Mouse (Mus musculus): Measurements from ENCODE around the gene Nck1.

Gene Nck1

DNA sequence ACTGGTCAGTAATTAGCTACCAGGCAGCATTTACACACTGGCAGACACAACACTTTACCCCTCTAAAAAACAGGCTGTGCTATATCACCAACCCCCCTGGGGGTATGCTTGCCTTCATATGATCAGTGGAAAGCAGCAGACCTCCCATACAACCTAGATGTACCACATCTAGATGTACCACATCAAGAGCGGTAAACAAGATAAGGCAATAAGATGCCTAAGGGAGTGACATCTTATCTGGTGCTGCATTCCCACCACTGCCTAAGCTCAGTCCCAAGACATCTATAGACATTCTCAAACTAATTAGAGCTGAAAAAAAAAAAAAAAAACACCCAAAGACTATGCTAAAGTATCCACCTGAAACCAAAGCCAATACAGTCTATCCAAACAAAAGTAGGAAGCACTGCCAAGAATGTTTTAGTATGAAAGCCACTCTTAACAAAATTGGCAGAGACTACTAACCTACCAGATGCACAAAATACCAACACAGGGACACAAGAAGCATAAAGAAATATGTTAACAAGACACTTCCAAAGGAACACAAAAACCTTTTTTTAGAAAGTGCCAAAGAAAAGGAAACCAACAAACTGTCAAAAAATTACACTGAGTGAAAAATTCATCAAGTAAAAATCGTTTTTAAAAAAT, 10.2 kb downstream of the Nck1 start:
- DNase-seq (ENCODE audit: low read depth, low spot score), result no peak

DNA sequence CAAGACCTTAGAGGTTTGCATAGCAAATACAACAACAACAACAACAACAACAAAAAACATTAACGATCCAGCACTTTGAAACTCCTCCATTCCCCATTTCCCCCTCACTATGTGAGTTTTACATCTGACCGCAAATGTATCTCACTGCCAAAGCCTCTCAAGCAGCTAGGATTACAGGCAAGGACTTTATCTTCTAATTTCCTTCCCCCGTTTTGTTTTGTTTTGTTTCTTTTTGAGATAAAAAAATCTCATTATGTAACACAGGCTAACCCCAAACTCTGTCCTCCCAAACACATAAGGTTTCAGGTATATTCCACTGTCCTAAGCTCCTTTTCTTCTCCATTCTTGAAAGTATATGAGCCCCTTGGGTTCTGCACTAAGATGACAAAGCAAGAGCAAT, 11.2 kb downstream of the Nck1 start:
- no peak for DNase-seq (ENCODE audit: low read depth, low spot score)

DNA sequence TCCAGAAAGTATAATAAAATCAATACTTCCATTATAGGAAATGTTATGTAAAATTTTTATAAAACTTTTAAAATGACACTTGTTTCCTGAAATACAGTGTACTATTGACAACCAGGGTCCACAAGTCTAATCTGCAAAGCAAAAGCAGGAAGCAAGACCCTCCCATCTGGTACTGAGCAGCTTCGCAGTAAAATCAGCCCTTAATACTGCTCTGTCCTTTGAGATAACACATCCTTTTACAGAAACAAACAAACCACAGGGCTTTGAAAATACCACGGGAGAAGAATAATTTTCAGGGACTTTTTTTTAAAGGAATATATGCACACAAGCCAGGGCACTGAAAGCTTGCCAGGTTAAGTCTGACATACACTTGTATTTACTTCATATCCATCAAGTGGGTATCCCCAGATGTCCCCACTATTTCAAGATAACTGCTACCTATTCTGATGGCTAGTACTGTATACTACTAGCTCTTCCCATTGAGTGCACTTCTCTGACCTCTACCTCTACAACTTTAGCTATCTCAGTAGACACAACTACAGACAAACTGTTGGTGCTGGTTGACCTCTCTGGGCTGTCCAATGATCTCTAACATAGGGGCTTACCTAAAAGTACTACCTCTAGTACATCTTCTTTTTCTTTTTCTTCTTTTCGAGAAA, 13.0 kb downstream of the Nck1 start:
- DNase-seq (ENCODE audit: low read depth, low spot score), result no peak

DNA sequence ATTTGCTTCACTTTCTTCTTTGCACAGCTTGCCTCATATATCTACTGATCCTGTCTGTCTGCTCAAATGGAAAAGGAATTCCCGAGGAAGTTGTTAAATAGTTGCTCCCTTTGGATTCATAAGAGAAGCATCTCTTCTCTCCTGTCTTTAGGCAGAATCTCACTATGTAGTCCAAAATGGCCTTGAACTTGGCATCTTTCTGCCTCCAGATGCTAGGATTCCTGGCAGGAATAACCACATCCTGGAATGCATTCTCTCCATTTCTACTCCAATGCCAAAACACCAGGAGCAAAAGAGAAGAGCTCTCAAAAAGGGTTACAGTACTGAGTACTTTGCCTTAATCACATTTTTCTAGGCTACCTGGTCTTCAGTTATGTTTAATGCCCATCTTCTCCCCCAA, 14.6 kb downstream of the Nck1 start:
- DNase-seq (ENCODE audit: low read depth, low spot score), result no peak

DNA sequence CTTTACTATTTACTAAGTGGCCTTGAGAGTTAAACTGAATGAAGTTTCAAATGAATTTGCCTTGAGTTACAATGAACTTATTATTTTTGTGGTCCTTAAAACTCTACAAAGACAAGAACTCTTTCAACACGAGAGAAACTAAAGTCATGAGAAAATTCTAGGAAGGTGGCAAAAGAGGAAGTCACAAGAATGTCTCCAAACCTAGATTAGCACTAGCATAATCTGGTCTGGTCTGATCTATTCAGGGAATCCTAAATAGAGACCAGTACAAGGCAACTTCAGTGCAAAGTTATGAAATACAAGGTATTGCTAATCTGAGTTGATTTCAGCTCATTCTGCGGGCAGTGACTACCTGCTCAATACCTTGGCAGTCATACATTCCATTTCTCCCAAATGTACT, 20.7 kb downstream of the Nck1 start:
- DNase-seq (ENCODE audit: low read depth, low spot score), result no peak

DNA sequence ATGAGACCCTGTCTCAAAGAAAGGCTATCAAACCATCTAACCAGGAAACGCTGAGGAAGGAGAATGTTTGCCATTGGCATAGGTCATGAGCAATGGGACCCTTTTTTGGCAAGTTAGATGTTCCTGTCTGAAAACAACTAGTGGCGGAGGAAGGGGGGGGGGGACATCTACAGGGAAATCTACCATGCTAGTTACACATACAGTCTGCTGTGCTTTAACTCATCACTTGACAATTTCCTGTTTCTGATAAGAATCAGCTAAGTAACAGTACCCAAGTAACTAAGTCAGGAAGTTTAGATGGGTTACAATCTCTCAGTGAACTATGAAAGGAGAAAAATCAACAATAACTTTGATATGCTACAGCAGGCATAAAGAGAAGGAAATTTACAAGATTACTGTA, 23.9 kb downstream of the Nck1 start:
- peak; percentile 62 for DNase-seq (ENCODE audit: low read depth, low spot score)

DNA sequence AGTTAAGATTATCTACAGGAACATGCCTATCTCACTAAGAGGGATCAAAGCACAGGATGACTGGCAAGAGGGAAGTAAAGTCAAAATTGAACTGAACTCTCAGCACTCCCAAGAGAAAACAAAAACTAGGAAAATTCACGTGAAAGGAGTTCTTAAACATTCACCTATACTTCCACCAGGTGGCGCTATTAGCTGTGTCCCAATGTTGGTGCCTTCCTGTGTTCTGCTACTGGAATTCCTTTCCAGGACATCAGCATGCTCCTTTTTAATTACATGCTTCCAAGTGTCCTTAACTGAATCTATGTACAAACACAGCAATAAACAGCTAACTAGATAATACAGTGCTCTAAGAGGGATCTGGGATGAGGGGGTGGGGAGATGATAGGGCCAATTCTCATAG, 25.3 kb downstream of the Nck1 start:
- DNase-seq (ENCODE audit: low read depth, low spot score), result peak; percentile 40

DNA sequence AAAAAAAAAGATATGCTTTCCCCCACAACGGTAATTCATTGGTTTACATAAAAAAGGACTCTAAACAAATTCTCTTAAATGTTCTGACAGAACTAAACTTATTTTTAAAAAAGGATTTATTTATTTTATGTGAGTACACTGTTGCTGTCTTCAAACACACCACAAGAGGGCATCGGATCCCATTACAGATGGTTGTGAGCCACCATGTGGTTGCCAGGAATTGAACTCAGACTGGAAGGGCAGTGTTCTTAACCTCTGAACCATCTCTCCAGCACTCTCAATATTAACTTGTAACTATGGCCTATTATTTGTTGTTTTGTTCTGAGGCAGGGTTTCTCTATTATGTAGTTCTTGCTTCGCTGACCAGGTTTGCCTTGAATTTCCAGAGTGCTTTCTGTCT, 25.9 kb downstream of the Nck1 start:
- peak; percentile 27 for DNase-seq (ENCODE audit: low read depth, low spot score)

DNA sequence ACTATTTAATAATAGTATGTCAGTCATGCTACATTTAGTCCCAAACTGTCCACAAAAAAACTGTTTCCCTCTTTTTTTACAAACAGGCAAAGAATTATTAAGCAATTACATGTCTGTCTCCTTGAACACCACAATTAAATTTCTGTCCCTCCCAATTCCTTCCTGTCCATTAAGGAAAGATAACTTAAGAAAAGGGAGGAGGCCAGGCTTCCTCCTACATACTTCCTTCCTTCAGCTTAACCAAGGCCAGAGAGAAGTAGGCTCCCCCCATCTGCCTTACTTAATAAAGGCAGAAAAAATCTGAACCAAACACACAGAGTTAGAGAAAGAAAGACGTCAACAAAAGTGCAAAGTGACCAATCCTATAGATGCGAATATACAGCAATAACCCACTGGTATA, 38.4 kb downstream of the Nck1 start:
- DNase-seq (ENCODE audit: low read depth, low spot score), result no peak

DNA sequence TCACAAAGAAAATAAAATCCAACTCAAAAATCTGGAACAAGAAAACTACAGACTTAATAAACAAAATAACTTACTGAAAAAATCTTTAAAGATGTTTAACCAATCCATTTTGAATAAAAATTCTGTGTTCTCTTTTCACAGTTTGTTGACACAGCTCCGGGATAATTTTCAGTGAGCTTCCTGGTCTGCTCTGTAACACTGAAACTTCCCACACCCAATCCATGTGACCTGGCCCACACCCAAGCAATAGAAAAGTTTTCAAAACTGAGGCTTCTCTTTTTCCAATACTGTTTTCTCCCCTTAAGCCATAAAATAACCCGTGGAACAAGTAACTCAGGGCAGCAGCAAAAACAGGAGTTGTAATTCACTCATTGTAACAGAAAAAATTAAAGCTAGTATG, 39.3 kb downstream of the Nck1 start:
- DNase-seq (ENCODE audit: low read depth, low spot score), result no peak

DNA sequence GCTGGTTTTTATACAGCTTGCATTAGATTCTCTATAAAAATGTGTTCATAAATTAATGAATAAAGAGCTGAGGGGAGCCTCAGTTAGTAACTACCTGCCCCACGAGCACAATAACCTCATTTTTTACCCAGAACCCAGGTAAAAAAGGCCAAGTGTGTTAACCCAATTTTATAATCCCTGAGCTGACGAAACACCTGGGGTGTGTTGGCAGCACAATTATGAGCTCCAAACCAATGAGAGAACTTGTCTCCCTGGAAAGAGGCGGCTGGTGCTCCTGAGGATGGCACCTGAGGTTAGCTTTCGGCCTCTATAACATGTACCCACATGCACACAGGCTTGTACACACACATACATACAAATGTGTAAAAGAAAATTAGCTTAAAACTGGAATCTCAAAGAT, 40.4 kb downstream of the Nck1 start:
- no peak for DNase-seq (ENCODE audit: low read depth, low spot score)

DNA sequence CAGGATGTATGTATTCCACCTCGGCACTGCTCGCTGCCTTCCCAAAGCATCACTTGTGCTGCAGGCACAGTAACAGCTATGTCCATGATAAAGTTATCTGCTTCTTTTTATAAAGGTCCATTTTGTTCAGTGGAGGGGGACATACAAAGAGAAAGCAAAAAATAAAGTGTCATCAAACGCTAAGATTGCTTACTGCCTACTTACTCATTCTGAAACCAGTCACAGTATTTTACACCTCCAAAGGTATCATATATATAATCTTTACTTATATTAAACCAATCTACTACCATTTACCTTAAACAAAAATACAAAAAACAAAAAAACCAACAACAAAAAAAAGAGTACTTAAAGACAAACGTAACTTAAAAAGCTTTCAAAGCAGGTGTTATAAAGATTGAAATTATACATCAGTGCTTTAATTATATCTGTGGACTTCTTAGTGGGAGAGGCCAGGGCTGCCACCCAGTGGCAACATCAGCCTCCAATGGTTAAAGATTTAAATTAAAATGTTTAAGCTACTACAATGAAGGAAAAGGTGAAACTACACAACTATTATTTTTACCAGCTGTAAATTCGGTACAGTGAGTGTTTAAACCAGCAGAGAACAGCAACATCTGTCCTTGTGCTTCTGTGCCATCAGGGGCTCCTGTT, 52.2 kb downstream of the Nck1 start:
- peak; percentile 45 for DNase-seq (ENCODE audit: low read depth, low spot score)

DNA sequence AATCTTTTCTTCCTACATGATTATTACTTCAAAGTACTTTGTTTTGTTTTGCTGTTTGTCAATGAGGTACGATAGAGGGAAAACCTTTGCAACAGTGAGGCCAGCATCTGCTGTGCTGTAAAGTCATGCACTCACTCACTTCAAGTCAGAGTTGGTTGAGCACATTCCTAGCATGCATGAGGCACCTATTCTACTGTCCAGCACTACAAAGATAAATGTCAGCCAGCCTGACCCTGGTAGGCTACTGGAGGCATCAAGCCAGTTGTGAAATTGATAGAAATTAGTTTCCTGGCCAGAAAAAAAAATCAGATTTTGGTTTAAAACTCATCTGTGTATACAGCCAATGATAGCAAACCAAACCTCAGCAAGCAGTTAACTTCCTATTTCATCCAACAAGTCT, 54.5 kb downstream of the Nck1 start:
- no peak for DNase-seq (ENCODE audit: low read depth, low spot score)

DNA sequence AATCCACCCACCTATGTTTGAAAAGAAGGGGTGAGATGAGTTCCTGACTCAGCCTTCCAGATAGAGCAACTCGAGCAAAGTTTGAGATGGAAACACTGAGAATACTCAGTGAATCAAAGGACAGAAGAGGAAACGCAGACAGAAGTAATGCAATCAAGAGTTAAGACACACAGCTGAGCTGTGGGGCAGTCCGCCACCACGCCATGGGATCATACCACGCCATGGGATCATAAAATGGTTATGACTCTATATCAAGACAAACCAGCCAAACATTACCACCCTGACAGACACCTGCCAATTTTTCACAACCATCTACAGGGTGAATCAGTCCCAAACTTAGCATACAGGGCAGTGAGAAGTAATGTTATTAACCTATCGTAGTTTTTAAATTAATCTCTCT, 57.0 kb downstream of the Nck1 start:
- no peak for DNase-seq (ENCODE audit: low read depth, low spot score)

DNA sequence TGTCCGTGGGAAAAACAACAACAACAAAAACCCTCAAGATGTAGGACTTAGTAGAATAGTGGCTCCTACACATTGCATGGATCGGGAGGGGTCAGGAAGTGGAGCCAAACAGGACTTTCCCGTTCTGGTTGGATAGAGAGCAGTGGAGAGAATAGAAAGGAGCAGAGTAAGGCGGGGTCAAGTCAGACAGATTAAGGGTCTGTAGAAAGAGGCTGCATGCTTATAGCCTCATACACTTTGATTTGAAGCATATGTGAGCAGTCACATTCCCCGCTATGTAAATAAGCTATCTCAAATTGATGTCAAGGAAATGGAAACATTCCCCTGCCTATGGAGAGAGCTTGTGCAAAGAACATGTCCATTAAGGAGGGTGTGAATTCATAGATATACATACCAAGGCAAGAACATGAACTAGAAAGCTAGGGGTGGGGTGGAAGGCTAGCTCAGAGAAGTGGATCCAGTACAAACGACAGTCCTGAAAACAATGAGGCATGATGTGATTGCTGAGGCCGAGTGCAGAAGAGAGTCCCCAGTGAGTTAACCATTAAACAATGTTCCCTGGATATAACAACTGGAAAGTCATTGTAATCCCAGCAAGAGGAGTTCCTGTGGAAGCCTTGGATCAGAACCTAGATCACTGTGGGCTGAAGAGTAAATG, 57.7 kb downstream of the Nck1 start:
- no peak for DNase-seq (ENCODE audit: low read depth, low spot score)

DNA sequence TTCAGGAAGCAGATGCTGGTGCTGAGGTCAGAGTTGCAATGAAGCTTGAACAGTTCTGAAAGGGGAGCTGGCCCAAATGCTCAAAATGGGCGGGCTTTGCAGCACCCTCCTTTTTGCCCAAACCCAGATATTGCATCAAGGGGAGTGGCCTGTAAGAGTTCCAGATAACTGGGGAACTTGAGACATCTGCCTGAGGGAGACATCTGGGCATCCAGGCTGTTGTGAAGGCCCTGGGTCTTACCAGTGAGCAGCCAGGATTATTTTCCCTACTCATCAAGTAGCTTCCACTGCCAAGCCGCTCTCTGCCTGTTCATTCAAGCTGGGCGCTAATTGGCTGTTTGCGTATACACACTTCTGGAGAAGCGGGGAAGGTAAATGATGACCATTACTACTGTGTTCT, 59.5 kb downstream of the Nck1 start, which contains the start of gene Il20rb:
Il20rb (minus strand) TSS at position 358 of the 400 bp plus-strand sequence.
- no peak for DNase-seq (ENCODE audit: low read depth, low spot score)

DNA sequence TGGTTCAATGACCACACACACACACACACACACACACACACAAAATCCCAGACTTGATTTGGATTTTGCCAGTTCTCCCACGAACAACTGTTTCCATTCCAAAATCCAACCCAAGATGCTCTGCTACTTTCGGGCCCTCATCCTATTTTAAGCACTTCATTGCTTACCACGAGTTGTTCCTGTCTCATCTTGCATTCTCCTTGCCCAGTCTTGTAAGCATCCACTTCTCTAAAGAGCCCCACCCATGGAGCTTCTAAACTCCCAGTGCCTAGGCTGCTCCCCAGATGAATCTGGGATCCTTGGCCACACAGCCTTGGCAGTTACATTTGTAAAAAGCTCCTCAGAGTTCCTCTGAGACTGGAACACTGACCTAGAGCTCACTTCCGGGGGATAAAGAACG, 62.6 kb downstream of the Nck1 start:
- DNase-seq (ENCODE audit: low read depth, low spot score), result no peak

DNA sequence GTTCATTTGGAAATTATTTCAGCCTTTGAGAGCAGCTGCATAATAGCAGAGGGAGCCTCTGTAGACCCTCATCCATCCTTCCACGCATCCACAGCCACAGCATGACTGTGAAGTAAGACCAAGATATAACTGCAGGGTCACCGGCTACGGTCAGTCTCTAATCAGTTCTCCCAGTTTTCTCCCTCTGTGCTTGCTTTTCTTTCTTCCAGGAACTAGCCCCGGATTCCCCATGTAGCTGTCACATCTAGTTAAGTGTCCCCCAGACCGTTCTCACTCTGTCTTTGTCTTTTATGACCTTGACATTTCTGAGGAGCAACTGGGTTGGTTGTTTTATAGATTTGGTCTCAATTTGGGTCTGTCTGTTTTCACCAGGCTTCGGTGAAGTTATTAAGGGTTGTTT, 64.3 kb downstream of the Nck1 start:
- no peak for DNase-seq (ENCODE audit: low read depth, low spot score)

DNA sequence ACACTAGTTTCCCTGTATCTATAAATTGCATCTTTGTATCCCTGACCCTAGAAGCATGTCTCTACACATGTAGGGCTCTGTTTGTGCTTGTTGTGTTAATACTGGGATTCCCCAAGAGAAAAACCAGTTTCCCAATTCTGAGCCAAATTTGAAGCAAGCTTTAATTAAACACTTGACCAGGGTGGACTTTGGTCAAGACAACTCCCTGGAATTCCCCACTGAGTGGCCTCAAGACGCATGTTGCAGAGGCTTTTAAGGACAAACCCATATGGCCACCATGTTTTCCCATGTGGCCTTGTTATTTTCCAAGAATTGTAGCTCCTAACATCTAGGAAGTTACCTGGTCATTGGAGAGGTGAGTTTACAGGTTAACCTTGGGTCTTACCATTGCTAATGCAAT, 71.9 kb downstream of the Nck1 start:
- DNase-seq (ENCODE audit: low read depth, low spot score), result no peak

DNA sequence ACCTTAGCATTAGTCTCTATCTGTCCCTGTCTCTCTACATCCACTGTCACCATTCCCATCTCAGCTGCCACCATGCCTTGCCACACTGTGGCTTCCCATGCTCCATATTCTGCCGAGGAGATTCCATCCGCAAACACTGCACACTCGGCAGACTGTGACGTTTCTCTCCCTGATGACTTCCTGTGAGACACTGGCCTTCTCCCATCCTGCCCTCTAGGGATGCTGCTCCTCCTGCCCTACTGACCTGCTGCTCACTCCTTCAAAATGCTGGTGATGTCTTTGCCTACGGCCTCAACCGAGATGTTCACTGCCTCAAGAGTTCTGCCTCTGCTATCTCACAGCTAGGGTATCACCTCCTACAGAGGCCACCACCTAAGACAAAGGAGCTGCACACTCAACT, 72.6 kb downstream of the Nck1 start:
- DNase-seq (ENCODE audit: low read depth, low spot score), result no peak

DNA sequence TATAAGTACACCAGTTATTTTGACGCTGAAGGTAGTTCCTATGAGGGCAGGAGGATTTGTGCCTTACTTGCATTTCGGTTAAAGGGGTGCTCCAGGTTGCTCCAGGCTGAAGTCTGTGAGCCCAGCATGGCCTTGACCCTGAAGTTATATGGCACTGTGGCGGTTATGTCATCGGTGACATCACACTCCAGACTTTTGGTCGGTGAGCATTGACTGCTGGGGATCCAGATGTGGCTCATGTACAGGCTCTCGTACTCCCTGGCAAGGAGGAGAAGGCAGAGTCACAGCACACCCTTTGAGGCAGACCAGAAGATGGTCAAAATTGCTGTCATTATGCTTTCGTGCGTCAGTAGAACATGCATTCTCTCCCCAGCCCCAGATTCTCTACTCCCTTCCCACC, 73.0 kb downstream of the Nck1 start:
- DNase-seq (ENCODE audit: low read depth, low spot score), result no peak

DNA sequence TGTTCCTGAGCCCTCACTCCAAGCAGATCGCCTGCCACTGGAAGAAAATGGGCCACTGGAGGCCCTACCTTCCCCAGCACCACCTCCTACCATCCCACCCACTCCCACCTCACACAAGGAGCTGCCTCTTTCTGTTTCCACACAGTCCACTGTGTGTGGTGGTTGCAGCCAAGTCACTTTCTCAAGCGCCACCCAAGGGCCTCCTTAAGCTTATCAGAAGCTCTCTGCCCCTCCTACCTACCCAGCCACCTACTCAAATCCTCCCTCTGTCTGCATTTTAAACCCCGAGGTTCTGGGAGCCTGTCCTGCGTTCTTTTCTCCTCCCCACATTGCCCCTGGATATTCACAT, 74.4 kb downstream of the Nck1 start:
- DNase-seq (ENCODE audit: low read depth, low spot score), result no peak

All from CD4-positive helper T cell, adult 2 months (primary cell).